Mouse (Mus musculus): Measurements from ENCODE around the gene Akap7. TPM values are rescaled to one million over a fixed set of nuclear protein-coding genes. Genes with fewer than 3 reads are reported as not detected.

The Akap7 gene
- total and polyA plus RNA-seq, 3 experiments: 1.9 to 7.7 TPM; not detected in 1

GRCm38 (mm10) chr10:25140155-25140755 lies 167.4 kb downstream of the Akap7 start:
- Histone ChIP-seq H3K27ac (ENCODE audit: control insufficient read depth, low read depth, low read length) (no peak overlapping the region), H3K4me3 (ENCODE audit: control insufficient read depth in 1 of 2, insufficient read depth in 1 of 2, low read depth in 2 of 2, low read length in 2 of 2) (no peak overlapping the region), H3K27me3 (ENCODE audit: control insufficient read depth in 1 of 2, insufficient read depth in 2 of 2, low read length in 2 of 2) (no peaks in the 10 kb centered on the region), H3K79me2 (ENCODE audit: control insufficient read depth, insufficient read depth, low read length, poor library complexity) (no peaks in the 10 kb centered on the region), H3K4me1 (ENCODE audit: control insufficient read depth in 1 of 2, insufficient read depth in 2 of 2, low read length in 2 of 2) (peaks cover 4 to 13% of the 10 kb centered on the region in 2 experiments), H3K36me3 (ENCODE audit: control insufficient read depth in 1 of 2, insufficient read depth in 2 of 2, low read length in 2 of 2) (peaks cover 0 to 10% of the 10 kb centered on the region in 2 experiments; a peak in 2 of 4 replicates), H3K9ac (ENCODE audit: control insufficient read depth, low read depth, low read length, poor library complexity, severe bottlenecking) (no peak overlapping the region), H3K9me3 (replicated peaks; ENCODE audit: insufficient read depth, low read length) (no peaks in the 10 kb centered on the region)
- TF ChIP-seq KAT2A (conservative IDR thresholded peaks at IDR 0.05; ENCODE audit: low read depth, low read length) (no peak), ZKSCAN1 (IDR thresholded peaks at IDR 0.05; ENCODE audit: low read depth, low read length) (no peak), POLR2AphosphoS2 (IDR thresholded peaks at IDR 0.05; ENCODE audit: low read length) (no peak), ZNF384 (IDR thresholded peaks at IDR 0.05; ENCODE audit: low read depth, low read length) (no peak), MAFK (IDR thresholded peaks at IDR 0.05; ENCODE audit: borderline replicate concordance, low read depth, low read length) (no peak), UBTF (IDR thresholded peaks at IDR 0.05; ENCODE audit: borderline replicate concordance, insufficient read depth, low read depth, low read length) (no peak), CTCF (IDR thresholded peaks at IDR 0.05 in 2 of 3, conservative IDR thresholded peaks at IDR 0.05 in 1 of 3; ENCODE audit: control insufficient read depth in 1 of 3, insufficient read depth in 1 of 3, low read depth in 2 of 3, low read length in 3 of 3, poor library complexity in 1 of 3, severe bottlenecking in 1 of 3) (no peak), E2F4 (IDR thresholded peaks at IDR 0.05; ENCODE audit: borderline replicate concordance, low read depth, low read length) (no peak), MAZ (IDR thresholded peaks at IDR 0.05; ENCODE audit: low read depth, low read length) (no peak), USF1 (IDR thresholded peaks at IDR 0.05; ENCODE audit: low read depth, low read length) (no peak), SIN3A (IDR thresholded peaks at IDR 0.05; ENCODE audit: low read length) (no peak), ZC3H11A (IDR thresholded peaks at IDR 0.05; ENCODE audit: low read depth, low read length) (no peak), CHD2 (IDR thresholded peaks at IDR 0.05; ENCODE audit: low read length) (no peak), TAL1 (IDR thresholded peaks at IDR 0.05; ENCODE audit: low read length) (no peak)
- no peak for DNase-seq (ENCODE audit: low read depth, low spot score)

- H3K79me2 ChIP-seq (ENCODE audit: control insufficient read depth, insufficient read depth, low read length, poor library complexity): no peaks in the 10 kb centered on the region
- H3K9me3 ChIP-seq (replicated peaks; ENCODE audit: insufficient read depth, low read length): no peaks in the 10 kb centered on the region
- H3K36me3 ChIP-seq (ENCODE audit: control insufficient read depth in 1 of 2, insufficient read depth in 2 of 2, low read length in 2 of 2): no peaks in the 10 kb centered on the region
- no peak overlapping the region for H3K9ac ChIP-seq (ENCODE audit: control insufficient read depth, low read depth, low read length, poor library complexity, severe bottlenecking)
- no peaks in the 10 kb centered on the region for H3K4me1 ChIP-seq (ENCODE audit: control insufficient read depth in 1 of 2, insufficient read depth in 2 of 2, low read length in 2 of 2)
- no peak for TF ChIP-seq ZKSCAN1 (IDR thresholded peaks at IDR 0.05; ENCODE audit: low read depth, low read length)
- no peak for TF ChIP-seq POLR2AphosphoS5 (IDR thresholded peaks at IDR 0.05; ENCODE audit: borderline replicate concordance, low read depth, low read length)
- no peak for TF ChIP-seq SMC3 (IDR thresholded peaks at IDR 0.05; ENCODE audit: low read depth, low read length)
- TF ChIP-seq EP300 (IDR thresholded peaks at IDR 0.05; ENCODE audit: low read depth in 1 of 2, low read length in 2 of 2): 0 out of 4 replicates have a peak, but pooled peaks of 1 of the 2 experiments have one; percentile 8
- peak; percentile 46 for TF ChIP-seq TAL1 (IDR thresholded peaks at IDR 0.05; ENCODE audit: low read length)
- no peak for TF ChIP-seq MYB (IDR thresholded peaks at IDR 0.05; ENCODE audit: low read depth, low read length)
- no peak for TF ChIP-seq CHD1 (IDR thresholded peaks at IDR 0.05; ENCODE audit: low read depth, low read length)
- no peak for TF ChIP-seq GATA1 (IDR thresholded peaks at IDR 0.05; ENCODE audit: low read depth, low read length)
- H3K27me3 ChIP-seq (ENCODE audit: control insufficient read depth in 1 of 2, insufficient read depth in 2 of 2, low read length in 2 of 2): no peaks in the 10 kb centered on the region
- H3K4me3 ChIP-seq (ENCODE audit: control insufficient read depth in 1 of 2, insufficient read depth in 1 of 2, low read depth in 2 of 2, low read length in 2 of 2): no peak overlapping the region
- no peak for DNase-seq (ENCODE audit: low read depth, low spot score)
- H3K27ac ChIP-seq (ENCODE audit: control insufficient read depth, low read depth, low read length): no peak overlapping the region
Measured at GRCm38 (mm10) chr10:25133581-25133980, 174.1 kb downstream of the Akap7 start.
